Mouse (Mus musculus): Measurements from ENCODE around the gene Thy1. TPM values are rescaled to one million over a fixed set of nuclear protein-coding genes. Genes with fewer than 3 reads are reported as not detected.

Gene Thy1
- polyA plus RNA-seq, 1 experiment from 2014 or later, result 2.7 TPM

DNA sequence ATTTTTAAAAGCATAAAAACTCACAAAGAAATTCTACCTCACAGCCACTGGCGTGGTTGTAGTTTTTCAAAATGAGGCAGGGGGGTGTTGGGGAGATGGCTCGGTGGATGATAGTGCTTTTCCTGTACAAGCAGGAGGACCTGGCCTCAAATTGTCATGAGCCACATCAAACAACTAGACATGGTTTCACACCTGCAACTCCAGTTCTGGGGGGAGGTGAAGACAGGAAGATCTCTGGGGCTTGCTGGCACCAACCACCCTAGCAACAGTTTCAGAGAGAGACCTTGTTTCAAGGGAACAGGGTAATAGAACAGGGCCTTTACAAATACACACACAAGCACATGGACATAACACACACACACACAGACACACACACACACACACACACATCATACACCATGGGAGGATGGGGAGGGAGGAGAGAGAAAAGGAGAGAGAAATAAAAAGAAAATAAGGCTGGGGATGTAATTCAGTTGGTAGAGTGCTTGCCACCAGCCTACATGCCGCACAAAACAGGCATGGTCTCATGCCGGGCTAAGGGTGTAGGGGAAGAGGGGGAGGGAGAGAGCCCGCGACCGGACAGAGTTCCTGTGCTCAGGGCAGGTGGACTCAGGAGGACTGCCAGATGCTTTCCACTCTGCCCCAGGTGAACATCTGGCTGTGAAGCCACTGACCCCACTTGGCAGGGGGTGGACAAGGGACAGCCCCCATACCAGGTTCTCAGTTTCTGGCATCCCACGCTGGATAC is 20.9 kb upstream of the Thy1 start:
- Histone ChIP-seq H3K27me3 (ENCODE audit: control insufficient read depth, insufficient read depth, low read length) (no peaks in the 10 kb centered on the region), H3K9me3 (ENCODE audit: control insufficient read depth, low read length) (no peaks in the 10 kb centered on the region), H3K36me3 (ENCODE audit: control insufficient read depth, insufficient read depth, low read length) (no peaks in the 10 kb centered on the region), H3K27ac (replicated peaks in 1 of 2; ENCODE audit: control insufficient read depth in 1 of 2, insufficient read depth in 1 of 2, low read depth in 2 of 2, low read length in 2 of 2) (no peak overlapping the region), H3K4me2 (ENCODE audit: low read length) (no peak overlapping the region), H3K9ac (ENCODE audit: low read length) (no peak overlapping the region), H3K4me1 (ENCODE audit: control insufficient read depth in 2 of 2, insufficient read depth in 2 of 2, low read length in 2 of 2) (no peaks in the 10 kb centered on the region), H3K4me3 (ENCODE audit: control insufficient read depth in 1 of 2, insufficient read depth in 1 of 2, low read depth in 1 of 2, low read length in 2 of 2) (no peak overlapping the region)
- ATAC-seq (ENCODE audit: insufficient number of reproducible peaks, insufficient read depth, low FRiP score, low read depth), result no peak
- 69% methylated on average over 8 of the region's 8 CpGs for WGBS

DNA sequence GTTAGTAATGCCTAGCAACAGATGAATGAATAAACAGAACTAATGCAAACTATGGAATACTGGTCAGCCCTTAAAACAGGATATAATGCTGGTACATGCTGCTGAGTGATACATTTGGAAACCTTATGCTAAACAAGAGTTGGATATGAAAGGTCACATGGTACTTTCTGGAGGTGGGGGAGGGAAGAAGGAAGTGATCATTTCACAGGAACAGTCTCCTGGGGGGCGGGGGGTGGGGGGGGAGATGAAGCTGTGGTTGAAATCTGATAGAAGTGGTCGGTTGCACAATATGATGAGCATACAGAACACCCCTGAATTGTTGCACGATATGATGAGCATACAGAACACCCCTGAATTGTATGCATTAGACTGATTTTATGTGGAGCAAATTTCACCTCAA is 19.1 kb upstream of the Thy1 start:
- H3K27me3 ChIP-seq (ENCODE audit: control insufficient read depth, insufficient read depth, low read length), result no peaks in the 10 kb centered on the region
- no peaks in the 10 kb centered on the region for H3K4me1 ChIP-seq (ENCODE audit: control insufficient read depth in 2 of 2, insufficient read depth in 2 of 2, low read length in 2 of 2)
- H3K9me3 ChIP-seq (ENCODE audit: control insufficient read depth, low read length), result no peaks in the 10 kb centered on the region
- no peak overlapping the region for H3K4me2 ChIP-seq (ENCODE audit: low read length)
- H3K27ac ChIP-seq (replicated peaks in 1 of 2; ENCODE audit: control insufficient read depth in 1 of 2, insufficient read depth in 1 of 2, low read depth in 2 of 2, low read length in 2 of 2), result no peak overlapping the region
- WGBS, result 81% methylated on average over 3 of the region's 3 CpGs
- H3K36me3 ChIP-seq (ENCODE audit: control insufficient read depth, insufficient read depth, low read length), result no peaks in the 10 kb centered on the region
- H3K4me3 ChIP-seq (ENCODE audit: control insufficient read depth in 1 of 2, insufficient read depth in 1 of 2, low read depth in 1 of 2, low read length in 2 of 2), result no peak overlapping the region
- H3K9ac ChIP-seq (ENCODE audit: low read length), result no peak overlapping the region
- ATAC-seq (ENCODE audit: insufficient number of reproducible peaks, insufficient read depth, low FRiP score, low read depth), result no peak

GRCm38 (mm10) chr9:44029580-44030236 is 13.5 kb upstream of the Thy1 start:
- Histone ChIP-seq H3K27ac (replicated peaks in 1 of 2; ENCODE audit: control insufficient read depth in 1 of 2, insufficient read depth in 1 of 2, low read depth in 2 of 2, low read length in 2 of 2) (peak overlapping the region; percentile 24 to 37; a peak in 2 of 4 replicates), H3K4me2 (ENCODE audit: low read length) (no peak overlapping the region), H3K36me3 (ENCODE audit: control insufficient read depth, insufficient read depth, low read length) (no peaks in the 10 kb centered on the region), H3K9ac (ENCODE audit: low read length) (no peak overlapping the region), H3K9me3 (ENCODE audit: control insufficient read depth, low read length) (no peaks in the 10 kb centered on the region), H3K4me1 (ENCODE audit: control insufficient read depth in 2 of 2, insufficient read depth in 2 of 2, low read length in 2 of 2) (no peaks in the 10 kb centered on the region), H3K4me3 (ENCODE audit: control insufficient read depth in 1 of 2, insufficient read depth in 1 of 2, low read depth in 1 of 2, low read length in 2 of 2) (no peak overlapping the region), H3K27me3 (ENCODE audit: control insufficient read depth, insufficient read depth, low read length) (no peaks in the 10 kb centered on the region)
- WGBS, result 36% methylated on average over 5 of the region's 5 CpGs
- peak; percentile 57; the same call in 1 of the 2 replicates for ATAC-seq (ENCODE audit: insufficient number of reproducible peaks, insufficient read depth, low FRiP score, low read depth)

- Histone ChIP-seq H3K9me3 (ENCODE audit: control insufficient read depth, low read length) (no peaks in the 10 kb centered on the region), H3K9ac (ENCODE audit: low read length) (no peak overlapping the region), H3K4me2 (ENCODE audit: low read length) (no peak overlapping the region), H3K27me3 (ENCODE audit: control insufficient read depth, insufficient read depth, low read length) (no peaks in the 10 kb centered on the region), H3K36me3 (ENCODE audit: control insufficient read depth, insufficient read depth, low read length) (no peaks in the 10 kb centered on the region), H3K4me1 (ENCODE audit: control insufficient read depth in 2 of 2, insufficient read depth in 2 of 2, low read length in 2 of 2) (no peaks in the 10 kb centered on the region), H3K27ac (replicated peaks in 1 of 2; ENCODE audit: control insufficient read depth in 1 of 2, insufficient read depth in 1 of 2, low read depth in 2 of 2, low read length in 2 of 2) (no peak overlapping the region), H3K4me3 (ENCODE audit: control insufficient read depth in 1 of 2, insufficient read depth in 1 of 2, low read depth in 1 of 2, low read length in 2 of 2) (no peak overlapping the region)
- no peak for ATAC-seq (ENCODE audit: insufficient number of reproducible peaks, insufficient read depth, low FRiP score, low read depth)
- 90% methylated on average over 4 of the region's 4 CpGs for WGBS
Observed at GRCm38 (mm10) chr9:44030646-44031045, 12.5 kb upstream of the Thy1 start.

- Histone ChIP-seq H3K9ac (ENCODE audit: low read length) (no peak overlapping the region), H3K4me3 (ENCODE audit: control insufficient read depth in 1 of 2, insufficient read depth in 1 of 2, low read depth in 1 of 2, low read length in 2 of 2) (no peak overlapping the region), H3K36me3 (ENCODE audit: control insufficient read depth, insufficient read depth, low read length) (no peaks in the 10 kb centered on the region), H3K27me3 (ENCODE audit: control insufficient read depth, insufficient read depth, low read length) (no peaks in the 10 kb centered on the region), H3K4me2 (ENCODE audit: low read length) (no peak overlapping the region), H3K27ac (replicated peaks in 1 of 2; ENCODE audit: control insufficient read depth in 1 of 2, insufficient read depth in 1 of 2, low read depth in 2 of 2, low read length in 2 of 2) (no peak overlapping the region), H3K9me3 (ENCODE audit: control insufficient read depth, low read length) (no peaks in the 10 kb centered on the region), H3K4me1 (ENCODE audit: control insufficient read depth in 2 of 2, insufficient read depth in 2 of 2, low read length in 2 of 2) (no peaks in the 10 kb centered on the region)
- no peak for ATAC-seq (ENCODE audit: insufficient number of reproducible peaks, insufficient read depth, low FRiP score, low read depth)
- 61% methylated on average over 5 of the region's 5 CpGs for WGBS
Observed at GRCm38 (mm10) chr9:44031079-44031478, 12.1 kb upstream of the Thy1 start.

DNA sequence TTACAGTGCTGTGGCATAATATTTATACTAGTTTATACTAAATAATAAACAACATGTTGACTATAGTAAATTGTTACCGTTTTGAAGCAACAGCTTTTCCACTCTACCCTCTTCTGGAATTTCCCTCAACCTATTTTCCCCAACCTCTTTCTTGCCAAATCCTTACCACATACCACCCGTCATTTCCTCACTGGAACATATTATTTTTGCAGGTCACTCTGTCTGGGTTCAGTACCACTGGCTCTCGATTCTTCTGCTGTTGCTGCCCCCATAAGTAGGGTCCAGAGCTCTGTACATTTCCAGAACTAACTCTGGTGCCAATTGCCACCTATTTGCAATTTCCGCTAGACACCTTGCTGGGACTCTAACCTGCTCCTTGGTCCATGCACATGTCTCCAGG is 11.2 kb upstream of the Thy1 start:
- Histone ChIP-seq H3K9me3 (ENCODE audit: control insufficient read depth, low read length) (no peaks in the 10 kb centered on the region), H3K4me2 (ENCODE audit: low read length) (no peak overlapping the region), H3K4me3 (ENCODE audit: control insufficient read depth in 1 of 2, insufficient read depth in 1 of 2, low read depth in 1 of 2, low read length in 2 of 2) (no peak overlapping the region), H3K4me1 (ENCODE audit: control insufficient read depth in 2 of 2, insufficient read depth in 2 of 2, low read length in 2 of 2) (no peaks in the 10 kb centered on the region), H3K27me3 (ENCODE audit: control insufficient read depth, insufficient read depth, low read length) (no peaks in the 10 kb centered on the region), H3K36me3 (ENCODE audit: control insufficient read depth, insufficient read depth, low read length) (no peaks in the 10 kb centered on the region), H3K27ac (replicated peaks in 1 of 2; ENCODE audit: control insufficient read depth in 1 of 2, insufficient read depth in 1 of 2, low read depth in 2 of 2, low read length in 2 of 2) (no peak overlapping the region), H3K9ac (ENCODE audit: low read length) (no peak overlapping the region)
- 66% methylated on average over 4 of the region's 4 CpGs for WGBS
- no peak for ATAC-seq (ENCODE audit: insufficient number of reproducible peaks, insufficient read depth, low FRiP score, low read depth)

DNA sequence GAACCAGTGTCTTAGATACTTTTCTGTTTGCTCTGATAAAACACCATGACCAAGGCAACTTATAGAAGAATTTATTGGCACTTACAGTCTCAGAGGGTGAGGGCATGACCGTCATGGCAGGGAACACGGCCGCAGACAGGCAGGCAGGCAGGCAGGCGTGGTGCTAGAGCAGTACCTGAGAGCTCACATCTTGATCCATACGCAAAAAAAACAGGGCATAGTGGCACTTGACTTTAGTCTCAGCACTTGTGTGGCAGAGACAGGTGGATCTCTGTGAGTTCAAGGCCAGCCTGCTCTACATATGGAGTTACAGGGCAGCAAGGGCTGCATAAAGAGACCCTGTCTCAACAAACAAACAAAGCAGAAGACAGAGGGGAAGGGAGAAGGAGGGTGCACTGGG is 9.9 kb upstream of the Thy1 start:
- ATAC-seq (ENCODE audit: insufficient number of reproducible peaks, insufficient read depth, low FRiP score, low read depth), result no peak
- H3K4me1 ChIP-seq (ENCODE audit: control insufficient read depth in 2 of 2, insufficient read depth in 2 of 2, low read length in 2 of 2), result no peaks in the 10 kb centered on the region
- H3K4me2 ChIP-seq (ENCODE audit: low read length), result no peak overlapping the region
- no peak overlapping the region for H3K27ac ChIP-seq (replicated peaks in 1 of 2; ENCODE audit: control insufficient read depth in 1 of 2, insufficient read depth in 1 of 2, low read depth in 2 of 2, low read length in 2 of 2)
- H3K9ac ChIP-seq (ENCODE audit: low read length), result no peak overlapping the region
- no peaks in the 10 kb centered on the region for H3K36me3 ChIP-seq (ENCODE audit: control insufficient read depth, insufficient read depth, low read length)
- H3K9me3 ChIP-seq (ENCODE audit: control insufficient read depth, low read length), result no peaks in the 10 kb centered on the region
- no peak overlapping the region for H3K4me3 ChIP-seq (ENCODE audit: control insufficient read depth in 1 of 2, insufficient read depth in 1 of 2, low read depth in 1 of 2, low read length in 2 of 2)
- WGBS, result 89% methylated on average over 5 of the region's 5 CpGs
- no peaks in the 10 kb centered on the region for H3K27me3 ChIP-seq (ENCODE audit: control insufficient read depth, insufficient read depth, low read length)

All from heart, embryonic 14.5 days (tissue).